Mouse (Mus musculus): ENCODE measurements around the gene 9130023H24Rik.

The 9130023H24Rik gene

DNA sequence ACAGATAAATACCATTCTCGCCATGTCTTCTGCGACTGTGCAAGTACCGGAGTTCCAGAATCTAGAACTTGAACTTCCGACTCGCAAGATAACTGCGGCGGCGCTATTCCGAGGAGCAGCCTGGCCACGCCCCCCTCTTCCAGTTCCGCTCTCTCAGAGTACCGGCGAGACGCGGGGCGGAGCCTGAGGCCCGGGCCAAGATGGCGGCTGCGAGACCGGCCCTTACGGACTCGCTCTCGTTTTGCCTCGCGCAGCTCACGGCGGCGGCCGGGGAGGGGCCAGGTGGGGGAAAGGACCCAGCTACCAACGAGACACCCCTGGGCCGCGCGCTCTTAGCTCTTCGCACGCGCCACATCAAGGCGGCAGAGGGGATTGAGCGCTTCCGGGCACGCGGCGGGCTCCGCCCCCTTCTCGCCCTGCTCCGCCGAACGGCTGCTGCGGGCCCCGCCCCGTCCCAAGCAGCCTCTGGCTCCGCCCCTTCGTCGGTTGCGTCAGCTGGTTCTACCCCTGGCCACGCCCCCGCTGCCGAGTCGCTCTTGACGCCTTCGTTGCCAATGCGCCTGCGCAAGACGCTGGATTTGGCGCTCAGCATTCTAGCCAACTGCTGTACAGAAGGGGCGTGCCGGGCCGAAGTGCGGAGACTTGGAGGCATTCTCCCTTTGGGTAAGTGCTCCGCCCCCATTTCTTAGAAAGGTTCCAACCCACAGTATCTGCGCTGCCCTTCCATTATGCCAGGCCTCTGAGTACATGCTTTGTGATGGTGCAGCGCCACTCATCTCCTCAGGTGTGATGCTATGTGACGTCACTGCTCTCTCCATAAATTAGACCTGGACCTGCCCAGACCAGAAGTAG, at the start of gene 9130023H24Rik:
TSS of gene 9130023H24Rik (minus strand) at position 105 of the 852 bp plus-strand sequence.
- peak; percentile 100 for DNase-seq

DNA sequence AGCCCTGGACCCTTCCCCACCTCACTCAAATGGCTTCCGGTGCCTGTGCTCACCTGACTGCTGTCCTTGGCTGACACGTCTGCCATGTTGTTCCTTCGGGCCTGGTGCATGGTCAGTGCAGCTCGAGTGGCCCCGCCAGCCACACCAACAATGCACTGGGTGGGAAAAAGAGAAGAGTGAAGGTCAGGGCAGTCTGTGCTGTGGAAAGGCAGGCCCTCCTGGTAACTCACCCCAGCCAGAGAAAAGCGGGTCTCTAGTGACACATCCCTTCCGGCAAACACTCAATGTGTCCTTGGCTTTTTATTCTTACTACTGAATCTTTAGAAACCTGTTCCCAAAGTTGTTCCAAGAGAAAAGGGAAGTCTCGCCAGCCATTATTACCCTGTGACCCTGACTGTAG, 47.2 kb upstream of the 9130023H24Rik start:
- no peak for DNase-seq

GRCm38 (mm10) chr7:128284047-128284446, 46.2 kb upstream of the 9130023H24Rik start:
- no peak for DNase-seq

DNA sequence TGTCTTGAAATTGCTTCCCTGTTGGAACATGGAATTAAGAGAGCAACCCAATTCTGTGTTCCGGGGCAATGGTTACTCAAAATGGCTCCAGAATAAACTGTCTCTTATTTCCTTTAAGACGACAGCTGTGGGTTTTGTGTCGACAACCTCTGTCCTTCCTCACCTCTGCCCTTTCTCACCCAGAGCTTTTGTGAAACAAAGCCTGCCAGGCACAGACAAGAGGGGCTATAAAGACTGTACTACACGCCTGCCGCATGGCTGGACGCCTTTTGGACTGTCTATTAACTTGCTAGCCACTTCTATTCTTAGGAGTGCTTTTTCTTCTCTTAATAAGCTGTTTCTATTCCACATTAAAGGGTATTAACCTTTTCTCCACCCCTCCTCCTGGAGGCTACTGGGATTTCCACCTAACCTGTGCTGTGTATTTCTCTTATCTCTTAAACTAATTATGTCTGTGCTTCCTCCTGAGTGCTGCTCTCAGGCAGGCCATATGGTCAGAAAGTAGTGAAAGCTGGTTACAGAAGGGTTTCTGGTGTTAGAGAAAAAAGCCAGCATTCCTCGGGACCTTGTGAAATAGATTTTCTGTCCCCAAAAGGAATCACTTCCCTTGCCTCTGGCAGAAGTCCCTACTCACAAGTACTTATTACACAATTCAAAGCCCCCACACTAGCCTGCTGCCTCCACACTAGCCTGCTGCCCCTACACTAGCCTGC, 44.9 kb upstream of the 9130023H24Rik start:
- DNase-seq: no peak

DNA sequence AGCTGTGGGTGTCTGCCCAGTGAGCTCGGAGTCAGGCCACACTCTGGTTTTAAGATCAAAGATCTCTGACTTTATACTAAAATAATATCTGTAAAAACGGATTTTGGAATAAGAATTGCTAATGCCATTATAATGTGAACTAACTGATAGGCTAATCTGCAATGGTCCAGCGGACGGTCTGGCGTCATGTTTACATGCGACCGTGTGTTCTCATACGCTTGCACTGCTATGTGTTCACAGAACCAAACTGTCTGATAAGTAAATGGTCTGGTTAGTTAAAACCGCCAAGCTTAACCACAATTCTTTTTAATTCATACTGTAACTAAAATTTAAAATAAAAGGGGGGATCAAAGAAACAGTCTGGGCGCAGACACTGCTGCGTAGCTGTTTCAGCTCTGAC, 43.9 kb upstream of the 9130023H24Rik start:
- DNase-seq: no peak

- DNase-seq: no peak
Observed at GRCm38 (mm10) chr7:128279750-128280149, 41.9 kb upstream of the 9130023H24Rik start.

- no peak for DNase-seq
Observed at GRCm38 (mm10) chr7:128276051-128276450, 38.2 kb upstream of the 9130023H24Rik start.

- no peak for DNase-seq
Observed at GRCm38 (mm10) chr7:128271496-128271895, 33.7 kb upstream of the 9130023H24Rik start.

DNA sequence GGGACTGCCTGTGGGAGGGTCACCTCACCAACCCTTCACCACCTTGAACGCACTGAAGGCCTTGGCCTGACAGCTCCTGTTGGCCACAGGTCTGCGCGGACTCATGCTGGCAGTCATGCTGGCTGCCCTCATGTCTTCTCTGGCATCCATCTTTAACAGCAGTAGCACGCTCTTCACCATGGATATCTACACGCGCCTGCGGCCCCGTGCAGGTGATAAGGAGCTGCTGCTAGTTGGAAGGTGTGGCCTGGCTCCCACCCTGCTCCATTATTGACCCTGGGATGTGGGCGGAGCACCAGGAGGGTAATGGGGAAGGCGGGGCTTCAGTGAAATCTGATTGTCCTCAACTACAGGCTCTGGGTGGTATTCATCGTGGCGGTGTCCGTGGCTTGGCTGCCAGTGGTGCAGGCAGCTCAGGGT, 32.6 kb upstream of the 9130023H24Rik start:
- peak; percentile 91 for DNase-seq

- no peak for DNase-seq
Observed at GRCm38 (mm10) chr7:128267813-128268212, 30.0 kb upstream of the 9130023H24Rik start.

- no peak for DNase-seq
Observed at GRCm38 (mm10) chr7:128267391-128267790, 29.6 kb upstream of the 9130023H24Rik start.

- DNase-seq: no peak
Observed at GRCm38 (mm10) chr7:128266056-128266455, 28.2 kb upstream of the 9130023H24Rik start.

DNA sequence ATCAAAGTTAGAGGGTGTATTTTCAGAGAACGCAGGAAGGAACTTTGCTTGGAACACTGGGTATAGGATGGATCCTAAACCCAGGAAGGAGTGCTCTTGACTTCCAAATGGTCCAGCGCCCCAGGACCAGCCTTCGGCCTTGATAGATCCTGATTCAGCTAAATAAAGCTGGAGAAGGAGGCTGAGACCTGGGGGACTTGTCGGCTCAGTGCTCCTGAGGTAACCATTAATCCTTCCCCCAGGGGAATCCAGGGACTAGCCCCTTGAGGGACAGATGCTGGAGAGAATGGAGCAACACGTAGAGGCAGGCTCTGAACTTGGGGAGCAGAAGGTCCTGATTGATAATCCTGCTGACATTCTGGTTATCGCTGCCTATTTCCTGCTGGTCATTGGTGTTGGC, 27.6 kb upstream of the 9130023H24Rik start, which contains the start of gene Slc5a2:
TSS of gene Slc5a2 (plus strand) at position 247 of the 400 bp plus-strand sequence.
- no peak for DNase-seq

DNA sequence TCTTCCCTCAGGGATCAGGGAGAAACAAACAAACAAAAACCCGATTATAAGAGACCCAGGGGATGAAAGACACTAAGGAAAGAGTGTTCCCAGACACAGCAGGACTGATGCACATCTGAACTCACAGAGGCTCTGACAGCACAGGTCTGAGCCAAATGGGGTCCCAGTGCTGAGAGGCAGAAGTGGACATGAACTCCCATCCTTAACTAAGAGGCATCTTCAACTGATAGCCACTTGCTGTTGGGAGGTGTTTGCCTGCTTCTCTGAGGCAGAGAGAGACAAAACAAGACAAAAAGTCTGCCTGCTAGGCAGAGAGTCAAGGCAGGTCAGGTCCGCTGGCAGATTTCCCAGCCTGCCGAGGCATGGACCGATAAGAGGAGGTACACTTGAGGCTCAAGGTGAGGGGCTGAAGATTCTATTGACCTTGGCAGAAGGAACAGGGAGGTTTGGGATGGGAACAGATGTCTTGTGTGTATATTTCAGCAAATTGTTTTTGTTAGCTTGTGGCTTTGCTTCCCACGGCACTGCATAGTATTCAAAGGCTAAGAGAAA, 19.0 kb upstream of the 9130023H24Rik start:
- DNase-seq: no peak

GRCm38 (mm10) chr7:128255757-128256156, 17.9 kb upstream of the 9130023H24Rik start:
- no peak for DNase-seq

GRCm38 (mm10) chr7:128254978-128255377, 17.1 kb upstream of the 9130023H24Rik start:
- no peak for DNase-seq

DNA sequence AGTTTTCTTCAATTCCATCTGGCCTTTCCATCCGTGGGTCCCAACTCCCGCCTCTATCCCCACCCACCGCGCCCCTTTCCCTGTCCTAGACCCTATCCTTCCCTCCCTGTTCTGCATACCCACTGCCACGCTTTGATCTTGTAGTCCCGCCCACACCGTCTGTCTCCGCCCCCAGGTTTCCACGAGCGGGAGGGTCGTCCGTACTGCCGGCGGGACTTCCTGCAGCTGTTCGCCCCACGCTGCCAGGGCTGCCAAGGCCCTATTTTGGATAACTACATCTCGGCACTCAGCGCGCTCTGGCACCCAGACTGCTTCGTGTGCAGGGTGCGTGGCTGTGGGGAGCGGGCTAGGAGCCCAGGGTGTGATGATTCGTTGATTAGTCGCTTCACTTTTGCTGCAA, 14.8 kb upstream of the 9130023H24Rik start:
- DNase-seq: peak; percentile 82

- DNase-seq: peak; percentile 87
Observed at GRCm38 (mm10) chr7:128251946-128252345, 14.1 kb upstream of the 9130023H24Rik start.

- DNase-seq: peak; percentile 73
Observed at GRCm38 (mm10) chr7:128249998-128250397, 12.2 kb upstream of the 9130023H24Rik start.

GRCm38 (mm10) chr7:128248081-128249042, 10.5 kb upstream of the 9130023H24Rik start:
- DNase-seq: peak; percentile 92

- DNase-seq: peak; percentile 98
Observed at GRCm38 (mm10) chr7:128247443-128247842, 9.6 kb upstream of the 9130023H24Rik start.

Data from heart, adult 11 months (tissue).